ENCODE assay signal across 10 mouse cellular contexts in genomic region chr4:55604915-55605314, GRCm38 (mm10).
DNase-seq lines count a peak whose midpoint lies in the region; ATAC-seq lines count a peak whose summit lies in the region.
"Had no signal": no experiment of that assay in that cellular context is flagged by ENCODE, and none has a peak within 500 bp of the region (broad histone marks: within the 10 kb centered on the region; RNA-seq: fewer than 3 reads in every experiment).

No protein-coding gene starts in this region.

- intact Hi-C loops in heart, postnatal 10 days (cut with DNase I), result no loop called here

- peak; percentile 29 to 31 for DNase-seq in cerebellum, postnatal 10 days
- peak; percentile 20 to 35 for DNase-seq in heart, postnatal 10 days
- DNase-seq in liver, result peak; percentile 13
- DNase-seq in neural tube, embryonic 10.5 days (ENCODE audit: extremely low spot score, low spot score), result no peak
- DNase-seq in ovary, postnatal 36 days (ENCODE audit: low spot score), result no peak
- DNase-seq in right cerebral cortex, postnatal 4 days, result no peak

- no peak for ATAC-seq in cerebellum, adult (ENCODE audit: insufficient number of reproducible peaks, low FRiP score, low TSS enrichment)
- ATAC-seq in megakaryocyte, adult 5-6 weeks (ENCODE audit: poor library complexity, severe bottlenecking), result peak; percentile 15; the same call in 1 of the 2 replicates
- ATAC-seq: midbrain, embryonic 16.5 days; Patski had no signal

Comparison
In these comparisons a context has a peak if more than half of its experiments do, and no peak if none do; other contexts are left out.
1. DNase-seq: peak in cerebellum, postnatal 10 days (2 of 2), heart, postnatal 10 days (2 of 2) and liver (single experiment); none in neural tube, embryonic 10.5 days (single experiment), ovary, postnatal 36 days (single experiment) and right cerebral cortex, postnatal 4 days (single experiment).